Mouse (Mus musculus) liver, adult 10 weeks (tissue): ENCODE results near the gene Tssk2. TPM values are rescaled to one million over a fixed set of nuclear protein-coding genes. Genes with fewer than 3 reads are reported as not detected.

Experiments
- polyA plus RNA-seq: library from polyadenylated mRNA; stranded (reverse); fragments of 350-450 nt; fragmentation: Illumina TruSeq; extraction: RNeasy Lipid Tissue Mini Kit (QIAGEN cat#74804); gene quantifications from one replicate; pipeline ENCODE4 v1.2.3, GENCODE M21; 2014; ENCODE audit warnings: low read depth, low replicate concordance

Tssk2 gene
- polyA plus RNA-seq = not detected

GRCm38 (mm10) chr16:17898462-17898861 lies at the start of gene Tssk2, which contains the start of gene Dgcr2:
Gene Tssk2 (plus strand): TSS chr16:17898637.
Gene Dgcr2 (minus strand): TSS chr16:17898562.

GRCm38 (mm10) chr16:17891567-17891959 lies 6.9 kb upstream of the Tssk2 start, which contains the start of gene Gm20518:
Gene Gm20518 (minus strand): TSS chr16:17891671.

DNA sequence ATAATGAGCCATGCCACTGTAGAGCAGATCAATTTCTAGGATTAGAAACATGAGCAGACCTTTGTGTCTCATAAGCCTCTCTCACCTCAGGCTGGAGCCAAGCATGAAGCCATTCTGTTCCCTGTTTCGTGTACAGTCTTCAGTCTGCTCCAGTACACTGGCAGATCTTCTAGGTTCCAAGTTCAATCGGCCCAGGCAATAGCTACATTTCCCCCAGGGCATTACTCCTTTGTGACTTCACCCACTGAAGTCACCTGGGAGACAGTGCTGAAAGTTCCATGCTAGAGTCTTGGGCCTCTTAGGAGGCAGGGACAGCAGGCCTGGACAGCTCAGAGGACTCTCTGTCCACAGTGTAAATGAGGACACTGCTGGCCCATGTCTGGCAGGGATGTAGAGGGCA lies 4.5 kb upstream of the Tssk2 start, which contains the start of gene Tssk1:
TSS of gene Tssk1 (plus strand) at position 301 of the 400 bp plus-strand sequence.

GRCm38 (mm10) chr16:17911052-17911595 lies 12.7 kb downstream of the Tssk2 start, which contains the start of gene Ess2:
Gene Ess2 (minus strand): TSS chr16:17911348.

GRCm38 (mm10) chr16:17914307-17915249 lies 16.1 kb downstream of the Tssk2 start, which contains the start of gene Gsc2:
Gene Gsc2 (minus strand): TSS chr16:17915059.

GRCm38 (mm10) chr16:17928087-17928580 lies 29.7 kb downstream of the Tssk2 start, which contains the start of gene Slc25a1:
Gene Slc25a1 (minus strand): TSS chr16:17928219.

Other genes with a start within 250 kb of the Tssk2 start
- gene Med15, start 165.7 kb upstream of the Tssk2 start, polyA plus RNA-seq = 6.3 TPM
- gene Klhl22, start 139.0 kb upstream of the Tssk2 start, polyA plus RNA-seq = 3.8 TPM
- not detected for gene Scarf2, start 101.4 kb upstream of the Tssk2 start, polyA plus RNA-seq
- gene B830017H08Rik, start 65.5 kb upstream of the Tssk2 start, polyA plus RNA-seq = not detected
- gene Car15, start 60.3 kb upstream of the Tssk2 start, polyA plus RNA-seq = 0.32 TPM
- not detected for gene Gm20518, start 7.0 kb upstream of the Tssk2 start, polyA plus RNA-seq
- gene Tssk1, start 4.4 kb upstream of the Tssk2 start, polyA plus RNA-seq = not detected
- 7.9 TPM for gene Dgcr2, start 75 bp upstream of the Tssk2 start, polyA plus RNA-seq
- 1.8 TPM for gene Ess2, start 12.7 kb downstream of the Tssk2 start, polyA plus RNA-seq
- gene Gsc2, start 16.4 kb downstream of the Tssk2 start, polyA plus RNA-seq = not detected
- 60.0 TPM for gene Slc25a1, start 29.6 kb downstream of the Tssk2 start, polyA plus RNA-seq
- not detected for gene Vpreb2, start 81.8 kb downstream of the Tssk2 start, polyA plus RNA-seq
- gene Dgcr6, start 154.2 kb downstream of the Tssk2 start, polyA plus RNA-seq = 12.2 TPM
- gene Prodh, start 191.6 kb downstream of the Tssk2 start, polyA plus RNA-seq = 14.7 TPM
- not detected for gene Rtn4r, start 229.0 kb downstream of the Tssk2 start, polyA plus RNA-seq